In genomic region chr12:25074344-25074743, GRCm38 (mm10) we compare ENCODE assay signal across 17 mouse cellular contexts.
"Had no signal": no experiment of that assay in that cellular context is flagged by ENCODE, and none has a peak within 500 bp of the region (broad histone marks: within the 10 kb centered on the region; RNA-seq: fewer than 3 reads in every experiment).

No protein-coding gene starts in this region.

- H3K4me3 ChIP-seq: limb, embryonic 13.5 days; neural tube, embryonic 13.5 days had no signal

- H3K27me3 ChIP-seq: limb, embryonic 13.5 days; neural tube, embryonic 13.5 days had no signal

- H3K4me1 ChIP-seq: limb, embryonic 13.5 days; neural tube, embryonic 13.5 days had no signal

- H3K4me2 ChIP-seq: limb, embryonic 13.5 days; neural tube, embryonic 13.5 days had no signal

- DNase-seq: kidney, adult 11 months; kidney, adult 9 months; kidney, postnatal 36 days; layer of hippocampus, adult 9-11 months; layer of hippocampus, postnatal 36 days; left cerebral cortex, postnatal 4 days; lung, adult 18-20 months; lung, postnatal 36 days; midbrain, embryonic 14.5 days; retina, postnatal 1 day; right cerebral cortex, postnatal 14 days; spleen, adult 18-20 months; thymus, postnatal 36 days had no signal

- H3K27ac ChIP-seq: kidney, postnatal 0 days; limb, embryonic 13.5 days; liver, embryonic 14.5 days; neural tube, embryonic 13.5 days had no signal

- H3K36me3 ChIP-seq: limb, embryonic 13.5 days; neural tube, embryonic 13.5 days had no signal

- H3K9me3 ChIP-seq: neural tube, embryonic 13.5 days had no signal

- H3K9ac ChIP-seq: limb, embryonic 13.5 days; liver, embryonic 14.5 days; neural tube, embryonic 13.5 days had no signal
